Mouse (Mus musculus) thymus, postnatal 4 days (tissue): ENCODE results near the gene Coq7.

Experiments used
- DNase-seq: peaks from one replicate; pipeline ENCODE4 v3.0.0; 2021

The Coq7 gene

DNA sequence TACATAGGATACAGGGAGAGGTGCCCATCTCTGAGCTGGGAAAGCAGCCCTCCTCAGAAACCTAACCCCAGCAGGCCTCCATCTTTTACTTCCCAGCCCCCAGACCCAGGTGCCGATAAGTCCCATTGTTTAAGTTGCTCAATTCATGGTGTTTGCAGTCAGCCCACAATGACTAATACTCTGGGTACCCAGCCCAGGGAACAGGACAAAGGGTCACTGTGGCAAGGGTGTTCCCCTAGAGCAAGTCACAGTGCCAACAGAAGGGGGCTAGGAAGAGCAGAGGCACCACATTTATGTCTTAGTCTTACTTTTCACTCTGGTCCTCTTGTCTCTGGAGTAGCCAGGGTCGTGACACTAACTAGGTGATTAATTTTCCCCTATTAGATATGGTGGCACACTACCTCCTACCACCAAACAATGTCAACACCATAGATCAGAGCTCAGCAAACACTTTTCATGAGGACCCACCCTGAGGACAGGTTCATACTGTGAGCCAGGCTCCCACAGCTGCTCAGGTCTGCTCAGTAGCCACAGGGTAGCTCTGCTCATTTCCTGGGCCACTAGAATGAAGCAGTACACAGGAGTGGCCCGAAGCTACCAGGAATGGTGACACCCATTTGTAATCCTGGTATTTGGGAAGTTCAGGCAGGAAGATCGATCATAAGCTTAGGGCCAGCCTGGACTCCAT is 38.1 kb downstream of the Coq7 start:
- no peak for DNase-seq

DNA sequence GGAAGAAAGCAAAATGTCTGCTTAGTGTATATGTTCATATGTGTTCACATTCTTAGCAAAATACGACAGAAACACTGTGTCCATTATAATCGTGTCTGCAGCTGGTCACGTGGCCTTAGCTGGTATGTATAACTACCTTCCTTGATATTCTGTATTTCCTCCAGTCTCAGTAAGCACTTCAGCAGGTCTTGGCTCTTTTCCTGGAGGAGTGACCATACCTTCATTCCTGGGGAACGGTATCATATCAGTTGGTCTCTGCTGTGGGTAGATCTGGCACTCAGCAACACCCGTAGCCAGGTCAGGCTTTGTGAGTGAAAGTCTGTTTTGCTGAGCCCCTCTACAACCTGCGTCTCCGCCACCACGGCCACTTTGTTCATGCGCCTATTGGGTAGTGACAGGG is 39.3 kb downstream of the Coq7 start:
- DNase-seq: no peak

DNA sequence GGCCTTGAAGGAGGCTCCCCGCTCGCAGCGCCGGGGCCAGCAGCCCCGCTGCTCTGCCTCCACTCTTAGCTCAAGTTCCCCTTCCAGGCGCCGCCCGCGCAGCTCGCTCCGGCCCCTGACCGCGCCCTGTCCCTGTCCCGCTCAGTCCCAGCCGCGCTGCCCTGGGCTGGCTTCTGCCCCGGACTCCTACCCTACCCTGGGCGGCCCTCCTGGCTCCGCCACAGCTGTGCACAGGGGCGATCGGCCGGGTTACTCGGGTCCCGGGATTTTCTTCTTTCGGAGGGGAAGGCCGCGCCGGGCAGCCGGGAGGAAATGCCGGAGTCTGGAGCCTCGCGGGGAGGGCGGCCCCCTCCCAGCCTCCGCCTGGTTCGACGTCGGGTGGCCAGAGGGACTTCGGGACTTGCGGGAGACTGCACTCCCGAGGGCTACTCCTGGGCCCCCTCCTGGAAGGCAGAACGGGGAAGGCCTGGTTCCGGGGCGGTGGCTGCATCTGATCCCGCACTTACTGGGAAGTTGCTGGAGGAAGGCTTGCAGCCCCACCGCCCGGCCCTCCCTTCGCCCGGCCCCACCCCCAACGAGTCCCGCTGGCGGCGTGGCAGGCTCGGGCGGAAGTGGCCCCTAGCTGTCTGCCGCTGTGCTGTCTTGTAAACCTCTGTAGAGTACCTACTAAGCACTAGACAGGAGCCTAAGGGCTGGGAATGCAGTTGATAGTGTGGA is 41.6 kb downstream of the Coq7 start, which contains the start of gene Itpripl2:
Gene Itpripl2 (minus strand): TSS at position 545 of the 717 bp plus-strand sequence.
- DNase-seq: peak; percentile 74

DNA sequence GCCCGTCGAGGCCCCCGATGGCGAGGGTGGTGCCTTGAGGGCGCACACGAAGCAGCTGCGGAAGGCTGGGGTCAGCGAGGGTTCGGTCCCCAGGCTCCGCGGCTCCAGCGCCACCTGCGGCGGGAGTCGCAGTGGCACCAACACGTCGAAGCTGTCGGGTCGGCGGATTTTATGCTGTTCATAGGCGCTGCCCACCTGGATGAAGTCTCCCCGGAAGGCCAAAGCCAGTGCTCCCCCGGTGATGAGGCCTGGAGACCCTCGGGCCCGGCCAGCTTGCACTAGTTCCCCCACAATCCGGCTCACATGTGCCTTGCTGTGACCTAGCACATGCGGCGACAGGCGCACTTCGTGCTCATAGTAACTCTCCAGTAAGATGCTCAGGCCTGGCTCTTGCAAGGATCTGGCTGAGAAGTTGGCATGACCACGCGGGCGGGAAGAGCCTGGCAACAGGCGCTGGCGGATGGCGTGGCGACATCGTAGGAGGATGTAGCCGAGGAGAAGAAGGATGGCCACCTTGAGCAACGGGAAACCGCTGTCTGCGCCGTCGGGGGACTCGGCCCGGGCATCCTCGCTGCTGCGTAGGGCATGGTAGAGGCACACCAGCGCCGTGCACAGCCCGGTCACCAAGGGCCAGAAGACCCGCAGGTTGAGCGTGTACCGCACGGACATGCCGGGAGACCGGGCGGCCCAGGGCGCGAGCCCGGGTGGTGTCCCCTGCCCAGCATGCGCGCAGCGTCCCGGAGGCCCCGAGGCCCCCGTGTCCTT is 42.3 kb downstream of the Coq7 start:
- DNase-seq: peak; percentile 48

DNA sequence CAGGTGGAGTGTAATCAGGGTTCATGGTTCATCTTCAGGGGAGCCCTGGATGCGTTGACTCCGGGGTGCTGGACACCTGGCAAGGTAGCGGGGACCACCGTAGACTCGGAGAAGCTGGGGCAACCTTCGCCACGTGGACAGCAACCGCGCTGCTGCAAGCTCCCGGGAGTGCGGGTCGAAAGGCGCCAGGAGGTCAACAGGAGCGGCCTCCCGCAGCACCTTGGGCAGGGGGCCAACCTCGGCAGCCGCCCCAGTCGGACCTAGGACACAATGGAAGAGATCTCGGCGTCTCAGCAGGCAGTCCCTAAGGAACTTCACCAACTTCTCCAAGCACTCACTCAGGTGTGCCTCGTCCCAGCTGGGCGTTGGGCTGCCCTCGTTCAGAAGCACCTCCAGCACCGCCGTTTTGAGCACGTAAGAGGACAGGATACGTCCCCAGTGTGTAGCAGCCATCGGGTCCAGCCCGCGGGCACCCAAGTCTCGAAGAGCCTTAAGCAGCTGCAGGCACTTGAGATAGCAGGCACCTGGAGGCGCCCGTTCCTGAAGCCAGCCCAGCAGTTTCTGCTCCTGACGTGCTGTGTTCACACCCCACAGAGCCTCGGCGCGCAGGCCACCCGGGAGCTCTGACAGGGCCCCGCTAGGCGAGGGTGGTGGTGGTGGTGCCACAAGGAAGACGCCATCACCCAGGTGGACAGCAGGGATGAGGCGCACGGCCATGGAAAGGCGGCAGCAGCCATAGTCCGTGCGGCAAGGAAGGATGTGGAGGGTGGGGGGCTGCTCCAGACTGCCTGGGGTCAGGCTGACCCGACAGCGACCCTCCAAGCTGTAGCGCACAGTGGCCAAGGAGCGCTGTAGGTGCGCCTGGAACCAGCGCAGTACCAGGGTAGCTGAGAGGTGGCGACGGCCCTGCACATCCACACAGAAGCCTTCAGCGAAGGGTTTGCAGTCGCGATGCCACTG is 43.2 kb downstream of the Coq7 start:
- DNase-seq: peak; percentile 12

DNA sequence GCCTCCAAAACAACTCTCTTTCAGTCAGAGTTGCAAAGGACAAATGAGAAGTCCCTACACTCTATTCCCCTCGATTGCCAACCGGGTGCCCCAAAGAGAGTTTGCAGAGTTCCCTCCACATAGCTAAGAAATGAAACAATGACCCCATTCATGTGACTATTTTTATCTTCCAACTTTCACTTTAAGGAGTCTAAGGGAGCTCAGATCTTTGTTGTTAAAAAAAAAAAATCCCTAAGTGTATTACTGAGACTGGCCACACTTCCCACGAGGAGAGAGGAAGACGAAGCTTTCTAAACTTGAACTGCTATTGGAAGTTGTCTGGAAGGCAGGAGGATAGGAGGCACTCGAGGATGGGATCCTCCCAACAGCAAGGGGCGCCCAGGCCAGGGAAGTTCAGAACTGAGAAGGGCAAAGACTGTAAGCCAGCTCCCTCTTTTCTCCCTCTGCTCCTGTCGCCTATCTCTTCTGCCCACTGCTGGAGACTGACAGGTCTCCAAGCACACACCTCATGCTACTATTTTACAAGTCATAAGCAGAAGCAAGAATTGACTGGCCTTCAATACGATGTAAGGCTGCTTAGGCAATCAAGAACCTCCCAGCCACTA is 45.0 kb downstream of the Coq7 start:
- DNase-seq: no peak

DNA sequence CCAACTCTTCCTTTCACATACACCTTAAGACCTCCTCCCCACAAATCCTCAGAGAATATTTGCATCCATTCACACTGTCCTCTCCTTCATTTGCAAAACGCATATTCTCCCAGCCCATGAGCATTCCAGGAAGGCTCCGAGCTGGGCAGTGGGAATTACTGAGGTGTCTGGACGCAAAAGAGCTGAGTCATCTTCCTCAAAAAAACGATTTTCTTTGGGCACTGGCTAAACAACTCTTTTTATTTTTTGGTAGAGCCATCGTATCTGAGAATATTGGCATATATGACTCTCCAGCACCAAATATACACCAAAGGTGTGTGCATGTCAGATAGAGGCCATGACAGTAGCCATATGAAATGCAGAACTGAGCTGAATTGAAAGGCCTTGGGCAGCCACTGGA is 46.2 kb downstream of the Coq7 start:
- DNase-seq: no peak

DNA sequence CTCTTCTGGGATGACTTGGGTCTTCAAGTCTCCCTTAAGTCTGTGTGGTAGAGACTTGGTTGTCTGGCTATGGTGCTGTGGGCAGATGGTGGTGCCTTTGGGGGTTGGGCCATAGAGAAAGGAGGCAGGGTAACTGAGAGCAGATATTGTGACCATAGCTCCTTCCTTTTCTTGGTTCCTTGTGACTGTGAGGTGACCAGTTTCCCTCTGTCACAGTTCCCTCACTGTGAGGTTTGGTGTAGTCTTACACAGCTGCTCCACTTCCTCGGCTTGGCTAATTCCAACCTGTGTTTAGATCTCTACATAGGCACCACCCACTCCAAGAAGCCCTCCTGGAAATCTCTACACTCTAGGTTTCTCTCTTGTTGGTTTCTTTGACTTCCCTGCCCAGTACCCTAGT is 49.2 kb downstream of the Coq7 start:
- no peak for DNase-seq

DNA sequence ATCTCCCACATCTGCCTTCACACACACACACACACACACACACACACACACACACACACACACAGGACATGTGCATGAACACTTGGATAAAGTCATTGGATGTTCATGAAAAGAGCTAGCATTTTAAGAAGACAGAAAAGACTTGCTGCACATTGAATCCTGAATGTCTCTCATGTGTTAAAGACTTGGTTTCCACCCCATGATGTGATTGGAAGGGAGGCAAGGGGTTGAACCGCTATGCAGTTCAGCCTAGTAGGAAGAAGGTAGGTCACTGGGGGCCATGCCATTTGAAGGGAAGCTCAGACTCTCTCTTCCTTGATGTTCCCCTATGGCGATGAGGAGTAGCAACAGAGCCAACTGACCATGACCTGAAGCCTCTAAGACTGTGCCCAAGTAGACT is 51.2 kb downstream of the Coq7 start:
- no peak for DNase-seq

DNA sequence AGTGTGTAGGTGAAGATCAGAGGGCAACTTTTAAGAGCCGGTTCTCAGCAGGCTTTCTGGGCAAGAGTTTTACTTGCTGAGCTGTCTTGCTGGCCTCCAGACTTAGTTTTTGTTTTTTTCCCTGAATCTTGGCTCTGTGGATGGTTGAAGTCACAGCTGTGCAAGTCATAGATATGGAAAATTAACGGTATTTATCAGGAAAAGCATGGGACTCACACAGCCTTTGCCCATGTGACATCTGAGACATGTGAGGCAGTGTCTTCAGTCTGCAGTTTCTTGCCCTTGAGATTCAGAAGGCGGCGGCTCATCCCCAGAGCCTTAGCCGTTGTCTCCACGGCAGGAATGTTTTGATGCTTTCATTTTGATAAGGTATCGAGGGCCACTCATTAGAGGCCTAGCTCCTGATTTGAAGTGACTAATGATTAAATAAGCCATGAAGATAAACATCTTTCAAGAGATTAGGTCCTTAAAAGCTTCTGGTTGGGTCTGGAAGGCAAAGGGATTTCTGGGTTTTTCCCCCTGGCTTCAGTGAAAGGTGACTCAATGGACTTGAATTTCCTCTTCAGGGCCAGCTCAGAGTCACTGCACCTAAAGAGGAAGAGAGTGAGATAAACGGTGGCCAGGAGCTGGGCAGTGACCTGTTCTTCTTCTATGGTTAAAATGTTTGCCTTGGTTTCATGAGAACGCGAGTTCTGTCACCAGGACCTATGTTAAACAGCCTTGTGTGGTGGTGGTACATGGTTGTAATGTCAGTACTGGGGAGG is 51.9 kb downstream of the Coq7 start:
- DNase-seq: no peak

DNA sequence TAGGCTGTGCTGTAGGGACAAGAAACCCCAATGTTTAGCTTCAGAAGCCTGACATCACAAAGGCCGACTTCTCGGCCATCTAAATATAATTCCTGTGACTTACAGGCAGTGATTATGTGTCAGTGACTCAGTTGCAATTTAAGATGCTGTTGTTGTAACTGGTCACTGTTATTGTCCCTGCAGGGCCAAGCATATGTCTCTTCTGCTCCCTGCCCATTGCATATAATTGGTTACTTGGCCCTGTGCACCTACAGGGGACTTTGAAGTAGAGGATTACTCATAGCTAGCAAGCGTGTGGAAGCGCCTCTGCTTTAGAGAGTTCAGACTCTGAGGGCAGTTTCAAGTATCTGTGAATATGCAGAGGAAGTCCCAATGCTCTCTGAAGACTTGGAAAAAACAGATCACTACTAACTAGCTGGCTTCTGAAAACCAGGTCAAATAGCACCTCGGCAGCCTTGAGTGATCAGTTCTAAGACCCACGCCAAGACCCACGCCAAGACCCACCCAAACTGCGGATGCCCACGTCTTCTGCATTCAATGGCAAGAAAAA is 52.9 kb downstream of the Coq7 start:
- DNase-seq: no peak

DNA sequence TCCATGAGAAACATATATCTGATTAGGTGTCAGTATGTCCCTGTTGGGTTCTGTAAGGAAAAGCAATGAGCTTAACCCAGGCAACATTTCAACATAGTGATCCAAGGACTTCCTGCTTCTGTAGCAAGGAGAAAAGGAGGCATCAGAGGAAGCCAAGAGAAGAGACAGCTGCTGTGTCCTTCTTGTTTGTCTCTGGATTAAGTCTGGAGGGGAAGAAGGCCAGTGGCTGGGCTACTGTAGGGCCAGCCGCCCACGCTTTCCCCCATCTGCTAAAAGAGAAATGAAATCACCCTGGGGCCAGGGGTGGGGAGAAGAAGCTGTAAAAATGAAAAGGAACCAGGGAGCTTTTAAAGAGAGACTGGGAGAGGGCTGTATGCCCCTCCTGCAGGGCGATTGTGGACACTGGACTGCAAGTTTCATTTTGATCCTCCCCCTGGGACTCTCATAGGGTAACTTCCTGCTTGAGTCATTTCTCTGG is 54.3 kb downstream of the Coq7 start:
- no peak for DNase-seq

DNA sequence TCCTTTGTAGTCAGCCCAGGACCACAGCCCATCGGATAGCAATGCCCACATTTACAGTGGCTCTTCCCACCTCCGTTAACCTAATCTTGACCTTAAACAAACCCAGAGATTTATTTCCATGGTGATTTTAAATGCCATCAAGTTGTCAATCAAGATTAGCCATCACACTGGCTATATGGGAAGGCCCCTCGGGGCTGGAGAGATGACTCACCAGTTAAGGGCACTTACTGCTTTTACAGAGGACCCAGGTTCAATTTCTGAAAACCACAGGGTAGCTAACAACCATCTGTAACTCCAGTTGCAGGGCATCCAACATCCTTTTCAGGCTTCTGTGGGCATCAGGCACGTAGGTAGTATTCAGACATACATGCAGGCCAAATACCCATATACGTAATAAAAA is 56.7 kb downstream of the Coq7 start:
- no peak for DNase-seq

DNA sequence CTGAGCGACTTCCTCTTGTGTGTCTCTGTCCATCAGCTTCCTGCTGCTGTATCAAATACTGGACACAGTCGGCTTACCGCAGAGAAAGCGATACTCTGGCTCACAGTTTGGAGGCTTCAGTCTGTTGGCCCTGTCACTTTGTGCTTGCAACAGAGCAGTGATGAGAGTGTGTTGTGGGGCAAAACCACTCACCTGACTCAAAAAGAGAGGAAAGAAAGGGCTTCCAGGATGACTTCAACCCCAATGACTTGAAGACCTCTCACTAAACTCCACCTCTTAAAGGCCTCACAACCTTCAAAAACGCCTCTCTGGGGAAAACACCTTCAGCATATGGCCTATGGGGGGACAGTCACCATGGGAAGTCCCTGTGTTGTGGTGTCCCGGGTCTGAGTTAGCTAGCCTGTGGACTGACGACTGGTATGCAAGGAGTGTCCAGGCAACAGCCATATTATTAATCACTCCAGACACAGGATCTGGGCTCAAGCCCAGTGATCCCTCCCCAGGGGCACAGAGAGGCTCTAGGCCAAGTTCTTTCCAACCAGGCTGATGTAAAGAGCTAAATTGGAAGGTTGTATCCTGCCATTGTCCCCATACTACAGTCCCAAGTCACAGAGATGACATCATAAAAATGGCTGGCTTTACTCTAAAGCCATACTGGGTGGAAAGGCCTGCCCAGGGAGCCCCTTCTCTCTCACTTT is 58.0 kb downstream of the Coq7 start:
- DNase-seq: no peak

DNA sequence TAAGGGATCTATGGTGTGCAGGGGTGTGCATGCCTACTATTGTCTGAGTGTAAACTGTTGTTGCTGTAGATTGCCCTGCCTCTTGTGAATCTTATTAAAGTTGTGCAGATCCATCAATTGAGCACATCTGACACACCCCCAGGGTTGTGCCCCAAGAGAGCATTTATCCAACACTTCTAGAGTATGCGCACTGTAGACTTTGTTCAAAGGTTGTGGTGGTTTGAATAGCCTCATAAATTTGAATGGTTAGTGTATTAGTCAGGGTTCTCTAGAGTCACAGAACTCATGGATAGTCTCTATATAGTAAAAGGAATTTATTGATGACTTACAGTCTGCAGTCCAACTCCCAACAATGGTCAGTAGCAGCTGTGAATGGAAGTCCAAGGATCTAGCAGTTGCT is 60.3 kb downstream of the Coq7 start:
- no peak for DNase-seq

DNA sequence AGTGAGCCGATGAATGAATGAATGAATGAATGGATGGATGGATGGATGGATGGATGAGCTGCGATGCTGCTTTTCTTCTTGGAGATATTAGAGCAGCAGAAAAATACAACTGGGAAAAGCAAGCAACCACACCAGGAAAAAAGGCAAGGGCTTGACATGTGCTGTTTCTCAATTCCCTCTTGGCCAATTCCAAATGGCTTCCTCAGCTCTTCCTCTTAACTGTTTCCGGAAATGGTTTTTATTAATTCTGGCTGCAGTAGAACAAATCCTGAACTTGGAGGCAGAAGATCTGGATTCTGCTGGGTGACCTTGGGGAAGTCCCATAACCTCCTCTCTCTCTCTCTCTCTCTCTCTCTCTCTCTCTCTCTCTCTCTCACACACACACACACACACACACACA is 65.1 kb downstream of the Coq7 start:
- no peak for DNase-seq

DNA sequence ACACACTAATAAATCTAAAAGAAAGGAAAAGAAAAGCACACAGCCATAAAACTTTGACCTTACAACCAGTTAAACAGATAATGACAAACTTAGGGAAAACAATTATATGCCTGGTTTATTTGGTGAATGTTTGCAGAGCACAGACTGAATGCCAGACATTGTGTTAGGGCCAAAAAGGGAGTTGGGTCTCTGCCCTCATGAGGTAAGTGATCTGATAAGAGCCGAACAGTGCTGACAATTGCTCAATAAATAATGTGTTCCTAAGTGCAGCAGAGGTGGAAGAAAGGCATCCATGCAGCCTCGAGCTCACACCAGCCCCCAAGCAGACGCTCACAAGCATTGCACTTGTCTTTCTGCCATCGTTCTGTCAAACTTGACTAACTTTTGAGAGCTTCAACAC is 68.7 kb downstream of the Coq7 start:
- no peak for DNase-seq

DNA sequence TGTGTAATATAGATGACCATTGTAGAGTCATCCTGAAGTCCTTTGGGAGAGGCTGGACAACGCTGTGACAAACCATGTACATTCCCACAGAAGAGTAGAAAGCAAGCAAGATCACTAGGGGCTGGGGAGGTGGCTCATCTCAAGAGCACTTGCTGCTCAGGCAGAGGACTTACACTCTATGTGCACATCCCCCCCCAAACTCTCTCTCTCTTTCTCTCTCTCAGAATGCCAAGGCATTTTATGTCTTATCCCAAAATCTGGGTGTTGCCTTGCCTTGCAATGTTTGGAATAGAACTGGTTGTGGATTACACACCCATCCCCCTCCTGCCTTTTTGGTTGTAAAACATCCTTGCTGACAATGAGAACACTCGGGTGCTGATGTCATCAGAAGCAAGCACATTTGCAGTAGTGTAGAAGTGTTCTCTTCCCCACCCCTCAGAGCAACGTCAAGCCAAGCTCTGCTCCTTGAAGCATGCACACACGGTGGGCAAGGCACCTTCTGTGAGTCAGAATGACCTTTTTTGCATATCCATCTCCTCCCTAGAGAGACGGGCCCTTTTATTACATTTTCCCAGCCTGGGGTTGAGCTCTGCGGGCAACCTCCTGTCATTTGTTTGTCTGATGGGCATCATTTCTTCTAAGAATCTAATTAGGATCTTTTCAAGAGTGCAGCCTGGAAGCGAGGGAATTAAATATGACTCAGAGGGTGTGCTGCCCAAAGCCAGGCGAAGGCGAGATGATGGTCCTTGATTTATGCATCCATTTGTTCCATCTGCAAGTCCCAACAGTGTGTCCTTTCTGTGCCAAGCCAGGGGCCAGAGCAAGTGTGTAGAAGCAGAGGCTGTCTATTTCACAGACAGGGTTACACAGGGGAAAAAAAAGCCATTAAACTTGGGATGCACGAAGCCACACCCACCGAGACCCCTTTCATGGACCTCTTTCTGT is 70.1 kb downstream of the Coq7 start:
- DNase-seq: no peak
